Mouse (Mus musculus) brain, embryonic 14.5 days (tissue): ENCODE data around the gene Col4a1.

ENCODE experiments used
- CTCF ChIP-seq: fragments of 200-500 bp; IDR thresholded peaks from 2 replicates; pipeline ENCODE4 v1.5.1; 2012; ENCODE audit warnings: inconsistent platforms, mild to moderate bottlenecking, moderate library complexity, borderline replicate concordance; ENCODE audit not compliant: insufficient read depth, insufficient read length; ENCODE audit errors: extremely low read depth
- POLR2A ChIP-seq: fragments of 200-500 bp; IDR thresholded peaks from 2 replicates; pipeline ENCODE4 v1.6.1; 2012; ENCODE audit warnings: mild to moderate bottlenecking, inconsistent platforms, borderline replicate concordance; ENCODE audit not compliant: poor library complexity, insufficient read depth, insufficient read length, severe bottlenecking; ENCODE audit errors: extremely low read depth

- TF ChIP-seq CTCF (no peak), POLR2A (no peak)
Observed at GRCm38 (mm10) chr8:11274415-11274814, 38.2 kb downstream of the Col4a1 start.
